Mouse (Mus musculus) MEL (cell line): ENCODE data around the gene Lamb3. TPM values are rescaled to one million over a fixed set of nuclear protein-coding genes. Genes with fewer than 3 reads are reported as not detected.

Experiments
- DNase-seq: peaks from one replicate; pipeline ENCODE4 v3.0.0; 2011; ENCODE audit warnings: low read depth, low spot score
- H3K27ac ChIP-seq: 2 replicates; pipeline ENCODE4 v1.5.1; 2012; ENCODE audit warnings: low read depth, mild to moderate bottlenecking, control low read depth, low read length, moderate library complexity; ENCODE audit not compliant: control insufficient read depth
- H3K27me3 ChIP-seq, 2 experiments: fragments of 150-350 bp in 1 of 2; sonication (generic) in 1 of 2; 2 replicates each; pipeline ENCODE4 v1.6.1; 2012; ENCODE audit warnings: low read length in 2 of 2, mild to moderate bottlenecking in 2 of 2, improper control_type of control experiment in 1 of 2, moderate library complexity in 1 of 2; ENCODE audit not compliant: insufficient read depth in 2 of 2, control insufficient read depth in 1 of 2
- H3K36me3 ChIP-seq, 2 experiments: 2 replicates each; pipeline ENCODE4 v1.6.1; 2012 to 2014; ENCODE audit warnings: low read length in 2 of 2, improper control_type of control experiment in 1 of 2, inconsistent platforms in 1 of 2, mild to moderate bottlenecking in 1 of 2; ENCODE audit not compliant: insufficient read depth in 2 of 2, control insufficient read depth in 1 of 2
- H3K4me1 ChIP-seq, 2 experiments: fragments of 150-350 bp in 1 of 2; sonication (generic) in 1 of 2; 2 replicates each; pipeline ENCODE4 v1.6.1; 2012; ENCODE audit warnings: low read length in 2 of 2, improper control_type of control experiment in 1 of 2, mild to moderate bottlenecking in 1 of 2; ENCODE audit not compliant: insufficient read depth in 2 of 2, control insufficient read depth in 1 of 2
- H3K4me3 ChIP-seq, 2 experiments: fragments of 150-350 bp in 1 of 2; sonication (generic) in 1 of 2; 2 replicates each; pipeline ENCODE4 v1.5.1; 2012; ENCODE audit warnings: low read depth in 2 of 2, low read length in 2 of 2, mild to moderate bottlenecking in 2 of 2, moderate library complexity in 2 of 2, control low read depth in 1 of 2, improper control_type of control experiment in 1 of 2; ENCODE audit not compliant: control insufficient read depth in 1 of 2, insufficient read depth in 1 of 2
- H3K79me2 ChIP-seq: 2 replicates; pipeline ENCODE4 v1.6.1; 2012; ENCODE audit warnings: mild to moderate bottlenecking, low read length, moderate library complexity; ENCODE audit not compliant: control insufficient read depth, poor library complexity, insufficient read depth
- H3K9ac ChIP-seq: 2 replicates; pipeline ENCODE4 v1.6.1; 2012; ENCODE audit warnings: low read depth, mild to moderate bottlenecking, control low read depth, low read length, moderate library complexity; ENCODE audit not compliant: control insufficient read depth, poor library complexity, severe bottlenecking
- H3K9me3 ChIP-seq: fragments of 150-350 bp; sonication (generic); replicated peaks from 2 replicates; pipeline ENCODE4 v1.6.1; 2012; ENCODE audit warnings: mild to moderate bottlenecking, low read length, improper control_type of control experiment, moderate library complexity; ENCODE audit not compliant: insufficient read depth
- BHLHE40 ChIP-seq: IDR thresholded peaks from 2 replicates; pipeline ENCODE4 v1.6.1; 2012; ENCODE audit warnings: low read depth, mild to moderate bottlenecking, inconsistent platforms, low read length, improper control_type of control experiment, borderline replicate concordance
- CTCF ChIP-seq, 3 experiments: IDR thresholded peaks in 2 of 3; conservative IDR thresholded peaks in 1 of 3; 2 replicates each; pipeline ENCODE4 v1.5.1; 2011 to 2012; ENCODE audit warnings: low read length in 3 of 3, low read depth in 2 of 3, mild to moderate bottlenecking in 2 of 3, improper control_type of control experiment in 1 of 3, inconsistent platforms in 1 of 3, mixed read lengths in 1 of 3, moderate library complexity in 1 of 3; ENCODE audit not compliant: control insufficient read depth in 1 of 3, insufficient read depth in 1 of 3, poor library complexity in 1 of 3, severe bottlenecking in 1 of 3
- E2F4 ChIP-seq: IDR thresholded peaks from 2 replicates; pipeline ENCODE4 v1.6.1; 2011; ENCODE audit warnings: low read depth, low read length, improper control_type of control experiment, borderline replicate concordance
- ETS1 ChIP-seq: IDR thresholded peaks from 2 replicates; pipeline ENCODE4 v1.6.1; 2012; ENCODE audit warnings: low read depth, mild to moderate bottlenecking, inconsistent platforms, low read length, improper control_type of control experiment, moderate library complexity
- GATA1 ChIP-seq: IDR thresholded peaks from 2 replicates; pipeline ENCODE4 v1.6.1; 2011; ENCODE audit warnings: low read depth, low read length, improper control_type of control experiment
- HCFC1 ChIP-seq: IDR thresholded peaks from 2 replicates; pipeline ENCODE4 v1.6.1; 2012; ENCODE audit warnings: low read depth, mild to moderate bottlenecking, inconsistent platforms, low read length, improper control_type of control experiment, moderate library complexity
- KAT2A ChIP-seq: conservative IDR thresholded peaks from 2 replicates; pipeline ENCODE4 v1.6.1; 2012; ENCODE audit warnings: low read depth, low read length, improper control_type of control experiment, inconsistent platforms
- MAFK ChIP-seq: IDR thresholded peaks from 2 replicates; pipeline ENCODE4 v1.6.1; 2011; ENCODE audit warnings: low read depth, mild to moderate bottlenecking, low read length, improper control_type of control experiment, borderline replicate concordance
- MEF2A ChIP-seq: IDR thresholded peaks from 2 replicates; pipeline ENCODE4 v1.6.1; 2014; ENCODE audit warnings: low read depth, mild to moderate bottlenecking, inconsistent platforms, low read length, improper control_type of control experiment; ENCODE audit not compliant: poor library complexity, insufficient replicate concordance, severe bottlenecking; ENCODE audit errors: extremely low read depth
- MYC ChIP-seq: IDR thresholded peaks from 2 replicates; pipeline ENCODE4 v1.6.1; 2011; ENCODE audit warnings: low read depth, mild to moderate bottlenecking, low read length, improper control_type of control experiment, moderate library complexity
- NELFE ChIP-seq: IDR thresholded peaks from 2 replicates; pipeline ENCODE4 v1.6.1; 2011; ENCODE audit warnings: low read depth, low read length, improper control_type of control experiment
- POLR2AphosphoS2 ChIP-seq: IDR thresholded peaks from 2 replicates; pipeline ENCODE4 v1.6.1; 2011; ENCODE audit warnings: low read length, improper control_type of control experiment
- POLR2AphosphoS5 ChIP-seq: IDR thresholded peaks from 2 replicates; pipeline ENCODE4 v1.6.1; 2012; ENCODE audit warnings: low read depth, borderline replicate concordance, mild to moderate bottlenecking, inconsistent platforms, low read length, moderate library complexity, mixed read lengths
- RAD21 ChIP-seq: IDR thresholded peaks from 2 replicates; pipeline ENCODE4 v1.6.1; 2011; ENCODE audit warnings: mild to moderate bottlenecking, low read depth, low read length, improper control_type of control experiment
- RCOR1 ChIP-seq: IDR thresholded peaks from 2 replicates; pipeline ENCODE4 v1.6.1; 2012; ENCODE audit warnings: low read depth, mild to moderate bottlenecking, inconsistent platforms, low read length, improper control_type of control experiment
- SMC3 ChIP-seq: IDR thresholded peaks from 2 replicates; pipeline ENCODE4 v1.6.1; 2011; ENCODE audit warnings: low read depth, low read length, improper control_type of control experiment
- TAL1 ChIP-seq: IDR thresholded peaks from 2 replicates; pipeline ENCODE4 v1.6.1; 2012; ENCODE audit warnings: mild to moderate bottlenecking, inconsistent platforms, low read length, moderate library complexity, mixed read lengths
- TBP ChIP-seq: IDR thresholded peaks from 2 replicates; pipeline ENCODE4 v1.8.0; 2011; ENCODE audit warnings: low read depth, low read length, improper control_type of control experiment
- UBTF ChIP-seq: IDR thresholded peaks from 2 replicates; pipeline ENCODE4 v1.6.1; 2012; ENCODE audit warnings: low read depth, mild to moderate bottlenecking, inconsistent platforms, low read length, improper control_type of control experiment, moderate library complexity, borderline replicate concordance; ENCODE audit not compliant: insufficient read depth
- USF1 ChIP-seq: IDR thresholded peaks from 2 replicates; pipeline ENCODE4 v1.6.1; 2014; ENCODE audit warnings: low read depth, mild to moderate bottlenecking, inconsistent platforms, low read length, improper control_type of control experiment, moderate library complexity
- USF2 ChIP-seq, 2 experiments: IDR thresholded peaks; 2 replicates each; pipeline ENCODE4 v1.6.1; 2011 to 2012; ENCODE audit warnings: improper control_type of control experiment in 2 of 2, low read length in 2 of 2, borderline replicate concordance in 1 of 2, inconsistent platforms in 1 of 2, low read depth in 1 of 2, mild to moderate bottlenecking in 1 of 2; ENCODE audit not compliant: insufficient read depth in 1 of 2
- ZC3H11A ChIP-seq: IDR thresholded peaks from 2 replicates; pipeline ENCODE4 v1.6.1; 2012; ENCODE audit warnings: low read depth, mild to moderate bottlenecking, inconsistent platforms, low read length, improper control_type of control experiment
- ZKSCAN1 ChIP-seq: IDR thresholded peaks from 2 replicates; pipeline ENCODE4 v1.6.1; 2012; ENCODE audit warnings: low read depth, mild to moderate bottlenecking, inconsistent platforms, low read length, improper control_type of control experiment, moderate library complexity
- ZMIZ1 ChIP-seq: IDR thresholded peaks from 2 replicates; pipeline ENCODE4 v1.6.1; 2012; ENCODE audit warnings: low read depth, mild to moderate bottlenecking, inconsistent platforms, low read length, improper control_type of control experiment, moderate library complexity
- ZNF384 ChIP-seq: IDR thresholded peaks from 2 replicates; pipeline ENCODE4 v1.6.1; 2012; ENCODE audit warnings: low read depth, mild to moderate bottlenecking, inconsistent platforms, low read length, improper control_type of control experiment
- polyA plus RNA-seq, 2 experiments: library from polyadenylated mRNA; stranded (reverse) in 1 of 2; unstranded in 1 of 2; fragments of >175 nt in 1 of 2; fragments of >200 nt in 1 of 2; gene quantifications; 2 replicates each; pipeline versions ENCODE4 v1.2.1 to v1.2.4; 2012; ENCODE audit warnings: low replicate concordance in 2 of 2, low read depth in 1 of 2; ENCODE audit not compliant: insufficient read length in 2 of 2, insufficient read depth in 1 of 2, missing spikeins in 1 of 2
- total RNA-seq: library from RNA; depleted of rRNA; stranded (reverse); fragments of 300-350 nt; gene quantifications from 2 replicates; pipeline ENCODE4 v1.2.3, GENCODE M21; 2012

The Lamb3 gene
- total and polyA plus RNA-seq, 3 experiments = 0.03 to 0.35 TPM; not detected in 1

DNA sequence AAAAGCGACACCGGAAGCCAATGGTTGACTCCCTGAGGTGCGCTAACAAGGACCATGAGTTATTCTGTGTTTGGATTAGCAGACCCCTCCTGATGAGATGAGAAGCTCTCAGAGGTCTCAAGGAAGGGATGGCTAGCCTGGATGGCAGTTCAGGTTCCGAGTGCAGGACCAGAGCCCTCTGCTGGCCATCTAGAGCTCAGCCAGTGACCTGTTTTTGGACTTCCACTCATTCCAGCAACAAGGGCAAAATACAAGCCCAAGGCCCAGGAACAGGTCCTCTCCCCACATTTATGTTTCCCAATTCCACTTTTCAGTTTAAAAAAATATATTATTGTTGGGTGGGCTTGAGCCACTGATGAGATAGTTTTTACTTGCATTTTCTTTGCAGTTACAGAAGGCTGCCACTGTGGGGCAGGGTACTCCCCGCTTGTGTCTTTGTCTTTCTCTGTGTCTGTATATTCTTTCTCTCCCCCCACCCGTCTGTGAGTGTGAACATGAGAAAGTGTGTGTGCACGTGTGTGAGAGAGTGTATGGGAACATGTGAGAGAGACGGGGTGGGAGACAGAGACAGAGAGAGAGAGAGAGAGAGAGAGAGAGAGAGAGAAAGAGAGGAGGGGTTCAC lies 175.5 kb downstream of the Lamb3 start:
- peak; percentile 17 for DNase-seq
- H3K27me3 ChIP-seq = no peaks in the 10 kb centered on the region
- no peaks in the 10 kb centered on the region for H3K79me2 ChIP-seq
- no peaks in the 10 kb centered on the region for H3K36me3 ChIP-seq
- no peak overlapping the region for H3K4me3 ChIP-seq
- H3K9me3 ChIP-seq = no peaks in the 10 kb centered on the region
- no peak overlapping the region for H3K9ac ChIP-seq
- TF ChIP-seq SMC3 (peak; percentile 41), CTCF (IDR thresholded peaks at IDR 0.05 in 2 of 3, conservative IDR thresholded peaks at IDR 0.05 in 1 of 3; ENCODE audit: control insufficient read depth in 1 of 3, insufficient read depth in 1 of 3, low read depth in 2 of 3, low read length in 3 of 3, poor library complexity in 1 of 3, severe bottlenecking in 1 of 3) (peak; percentile 50 to 76 (median 54)), USF1 (no peak)
- no peak overlapping the region for H3K27ac ChIP-seq
- no peaks in the 10 kb centered on the region for H3K4me1 ChIP-seq

- no peak for TF ChIP-seq KAT2A
- TF ChIP-seq ETS1 = no peak
- TF ChIP-seq NELFE = no peak
- no peak for TF ChIP-seq USF2 (IDR thresholded peaks at IDR 0.05; ENCODE audit: borderline replicate concordance in 1 of 2, insufficient read depth in 1 of 2, low read depth in 1 of 2, low read length in 2 of 2)
- TF ChIP-seq ZC3H11A = peak; percentile 5; the same call in 1 of the 2 replicates
- peak; percentile 56 for TF ChIP-seq RAD21
- no peak for TF ChIP-seq POLR2AphosphoS5
- no peak for TF ChIP-seq UBTF
- no peak for TF ChIP-seq MAFK
- TF ChIP-seq MEF2A = no peak
- no peak for TF ChIP-seq BHLHE40
- no peak for TF ChIP-seq TBP
- TF ChIP-seq MYC = no peak
- TF ChIP-seq ZKSCAN1 = no peak
- TF ChIP-seq CTCF (IDR thresholded peaks at IDR 0.05 in 2 of 3, conservative IDR thresholded peaks at IDR 0.05 in 1 of 3; ENCODE audit: control insufficient read depth in 1 of 3, insufficient read depth in 1 of 3, low read depth in 2 of 3, low read length in 3 of 3, poor library complexity in 1 of 3, severe bottlenecking in 1 of 3) = peak; percentile 54 to 69 (median 56)
- TF ChIP-seq TAL1 = no peak
- no peak for TF ChIP-seq ZNF384
- TF ChIP-seq RCOR1 = no peak
- no peak for TF ChIP-seq E2F4
- no peak for TF ChIP-seq ZMIZ1
- TF ChIP-seq POLR2AphosphoS2 = no peak
- peak; percentile 35 for TF ChIP-seq SMC3
- TF ChIP-seq HCFC1 = no peak
- TF ChIP-seq GATA1 = no peak
- TF ChIP-seq, all 39 proteins: peak for 4
- Histone ChIP-seq H3K27me3 (no peaks in the 10 kb centered on the region), H3K79me2 (no peaks in the 10 kb centered on the region), H3K9me3 (no peaks in the 10 kb centered on the region), H3K4me1 (no peaks in the 10 kb centered on the region), H3K4me3 (no peak overlapping the region), H3K27ac (no peak overlapping the region), H3K9ac (no peak overlapping the region), H3K36me3 (no peaks in the 10 kb centered on the region)
- DNase-seq = peak; percentile 11
Observed at GRCm38 (mm10) chr1:193386136-193386535, 178.6 kb downstream of the Lamb3 start.
